Mouse (Mus musculus) heart, adult 8-10 months (tissue): ENCODE data around the gene Emc6. TPM values are rescaled to one million over a fixed set of nuclear protein-coding genes. Genes with fewer than 3 reads are reported as not detected.

Experiments
- DNase-seq: peaks from one replicate; pipeline ENCODE4 v3.0.0; 2022; ENCODE audit warnings: low spot score
- total RNA-seq, 4 experiments: library from RNA; stranded (reverse); gene quantifications; 2 replicates each; pipeline ENCODE4 v1.2.4; 2022

Gene Emc6
- total RNA-seq, 4 experiments from 2014 or later, result 80.9 to 93.8 (median 89.9) TPM

GRCm38 (mm10) chr11:73126495-73126894, 50.3 kb downstream of the Emc6 start:
- no peak for DNase-seq

Other genes with a start within 250 kb of the Emc6 start
- gene Atp2a3, start 215.9 kb downstream of the Emc6 start, total RNA-seq, result 10 to 100 TPM in 3 of 4 experiments, 1 to 10 TPM in 1; 9.5 to 12.4 (median 11.2) TPM
- under 1 TPM; 0.35 to 0.49 (median 0.43) TPM for gene P2rx1, start 177.9 kb downstream of the Emc6 start, total RNA-seq
- gene Camkk1, start 158.0 kb downstream of the Emc6 start, total RNA-seq, result under 1 TPM; 0.53 to 0.84 (median 0.74) TPM
- gene Ncbp3, start 129.3 kb downstream of the Emc6 start, total RNA-seq, result 1 to 10 TPM; 5.4 to 6.6 (median 5.6) TPM
- gene Itgae, start 86.5 kb downstream of the Emc6 start, total RNA-seq, result under 1 TPM in 2 of 4 experiments, not detected in 2; 0.22 to 0.38 TPM
- under 1 TPM; 0.08 to 0.37 (median 0.14) TPM for gene Haspin, start 38.7 kb downstream of the Emc6 start, total RNA-seq
- gene P2rx5, start 16.6 kb downstream of the Emc6 start, total RNA-seq, result 10 to 100 TPM; 14.2 to 19.7 (median 16.6) TPM
- 10 to 100 TPM; 36.7 to 52.6 (median 46.8) TPM for gene Tax1bp3, start within 50 bp of the Emc6 start, total RNA-seq
- 1 to 10 TPM; 7.5 to 10.0 (median 9.6) TPM for gene Ctns, start 22.0 kb upstream of the Emc6 start, total RNA-seq
- 1 to 10 TPM in 3 of 4 experiments, under 1 TPM in 1; 0.68 to 1.7 (median 1.4) TPM for gene Shpk, start 22.4 kb upstream of the Emc6 start, total RNA-seq
- gene Trpv1, start 57.3 kb upstream of the Emc6 start, total RNA-seq, result under 1 TPM in 1 of 4 experiments, not detected in 3; 0.09 TPM
- under 1 TPM in 2 of 4 experiments, not detected in 2; 0.06 TPM for gene Trpv3, start 90.4 kb upstream of the Emc6 start, total RNA-seq
- gene Aspa, start 152.6 kb upstream of the Emc6 start, total RNA-seq, result 1 to 10 TPM; 2.5 to 3.4 (median 2.8) TPM
- gene Gm49340, start 152.7 kb upstream of the Emc6 start, total RNA-seq, result not detected
- gene Spata22, start 152.7 kb upstream of the Emc6 start, total RNA-seq, result not detected
- gene Olfr20, start 173.7 kb upstream of the Emc6 start, total RNA-seq, result not detected
- not detected for gene Olfr376, start 194.2 kb upstream of the Emc6 start, total RNA-seq
- gene Olfr1, start 222.6 kb upstream of the Emc6 start, total RNA-seq, result not detected